Mouse (Mus musculus): ENCODE results near the gene Pla2r1. TPM values are rescaled to one million over a fixed set of nuclear protein-coding genes. Genes with fewer than 3 reads are reported as not detected.

The Pla2r1 gene
- total and polyA plus RNA-seq, 3 experiments: 0.66 TPM; not detected in 2

- no peak for TF ChIP-seq GATA2 (IDR thresholded peaks at IDR 0.05; ENCODE audit: borderline replicate concordance, low read depth, low read length)
- no peak for TF ChIP-seq CTCF (IDR thresholded peaks at IDR 0.05; ENCODE audit: low read depth, low read length)
- TF ChIP-seq TAL1 (conservative IDR thresholded peaks at IDR 0.05; ENCODE audit: low read depth, low read length): no peak
- no peak for TF ChIP-seq GATA1 (IDR thresholded peaks at IDR 0.05; ENCODE audit: borderline replicate concordance, low read length)
- TF ChIP-seq POLR2AphosphoS5 (IDR thresholded peaks at IDR 0.05; ENCODE audit: insufficient replicate concordance, low read depth, low read length): no peak
- Histone ChIP-seq H3K4me1 (ENCODE audit: insufficient read depth, low read depth, low read length) (peaks cover 19% of the 10 kb centered on the region), H3K4me3 (ENCODE audit: low read depth, low read length) (no peak overlapping the region), H3K9me3 (replicated peaks) (no peaks in the 10 kb centered on the region), H3K36me3 (replicated peaks) (no peaks in the 10 kb centered on the region), H3K27me3 (ENCODE audit: insufficient read depth, low read length) (peaks cover 12% of the 10 kb centered on the region)
- DNase-seq (ENCODE audit: low spot score) (no peak), ATAC-seq (ENCODE audit: extremely low read depth, insufficient number of reproducible peaks, low FRiP score, poor library complexity, severe bottlenecking) (no peak)
Observed at GRCm38 (mm10) chr2:60405431-60405830, 147.7 kb downstream of the Pla2r1 start.

- Histone ChIP-seq H3K4me3 (ENCODE audit: low read depth, low read length) (no peak overlapping the region), H3K4me1 (ENCODE audit: insufficient read depth, low read depth, low read length) (peaks cover 19% of the 10 kb centered on the region), H3K27me3 (ENCODE audit: insufficient read depth, low read length) (peaks cover 12% of the 10 kb centered on the region), H3K9me3 (replicated peaks) (no peaks in the 10 kb centered on the region), H3K36me3 (replicated peaks) (no peaks in the 10 kb centered on the region)
- TF ChIP-seq TAL1 (conservative IDR thresholded peaks at IDR 0.05; ENCODE audit: low read depth, low read length) (no peak), POLR2AphosphoS5 (IDR thresholded peaks at IDR 0.05; ENCODE audit: insufficient replicate concordance, low read depth, low read length) (no peak), GATA2 (IDR thresholded peaks at IDR 0.05; ENCODE audit: borderline replicate concordance, low read depth, low read length) (no peak), GATA1 (IDR thresholded peaks at IDR 0.05; ENCODE audit: borderline replicate concordance, low read length) (no peak), CTCF (IDR thresholded peaks at IDR 0.05; ENCODE audit: low read depth, low read length) (no peak)
- ATAC-seq (ENCODE audit: extremely low read depth, insufficient number of reproducible peaks, low FRiP score, poor library complexity, severe bottlenecking) (peak; percentile 88), DNase-seq (ENCODE audit: low spot score) (peak; percentile 16)
Observed at GRCm38 (mm10) chr2:60404763-60405162, 148.3 kb downstream of the Pla2r1 start.

- Histone ChIP-seq H3K9me3 (replicated peaks) (no peaks in the 10 kb centered on the region), H3K27me3 (ENCODE audit: insufficient read depth, low read length) (peaks cover 7% of the 10 kb centered on the region), H3K36me3 (replicated peaks) (no peaks in the 10 kb centered on the region), H3K4me3 (ENCODE audit: low read depth, low read length) (no peak overlapping the region), H3K4me1 (ENCODE audit: insufficient read depth, low read depth, low read length) (peaks cover 19% of the 10 kb centered on the region)
- no peak for ATAC-seq (ENCODE audit: extremely low read depth, insufficient number of reproducible peaks, low FRiP score, poor library complexity, severe bottlenecking)
- TF ChIP-seq GATA2 (IDR thresholded peaks at IDR 0.05; ENCODE audit: borderline replicate concordance, low read depth, low read length): no peak
- TF ChIP-seq GATA1 (IDR thresholded peaks at IDR 0.05; ENCODE audit: borderline replicate concordance, low read length): no peak
- no peak for TF ChIP-seq POLR2AphosphoS5 (IDR thresholded peaks at IDR 0.05; ENCODE audit: insufficient replicate concordance, low read depth, low read length)
- no peak for TF ChIP-seq TAL1 (conservative IDR thresholded peaks at IDR 0.05; ENCODE audit: low read depth, low read length)
- TF ChIP-seq CTCF (IDR thresholded peaks at IDR 0.05; ENCODE audit: low read depth, low read length): no peak
- no peak for DNase-seq (ENCODE audit: low spot score)
Observed at GRCm38 (mm10) chr2:60401694-60402093, 151.4 kb downstream of the Pla2r1 start.

GRCm38 (mm10) chr2:60393786-60394185 lies 159.3 kb downstream of the Pla2r1 start:
- H3K36me3 ChIP-seq (replicated peaks): no peaks in the 10 kb centered on the region
- no peaks in the 10 kb centered on the region for H3K27me3 ChIP-seq (ENCODE audit: insufficient read depth, low read length)
- no peaks in the 10 kb centered on the region for H3K9me3 ChIP-seq (replicated peaks)
- peaks cover 5% of the 10 kb centered on the region; the same call in 1 of the 2 replicates for H3K4me1 ChIP-seq (ENCODE audit: insufficient read depth, low read depth, low read length)
- TF ChIP-seq POLR2AphosphoS5 (IDR thresholded peaks at IDR 0.05; ENCODE audit: insufficient replicate concordance, low read depth, low read length): no peak
- no peak for TF ChIP-seq CTCF (IDR thresholded peaks at IDR 0.05; ENCODE audit: low read depth, low read length)
- no peak for TF ChIP-seq GATA2 (IDR thresholded peaks at IDR 0.05; ENCODE audit: borderline replicate concordance, low read depth, low read length)
- TF ChIP-seq TAL1 (conservative IDR thresholded peaks at IDR 0.05; ENCODE audit: low read depth, low read length): no peak
- no peak for TF ChIP-seq GATA1 (IDR thresholded peaks at IDR 0.05; ENCODE audit: borderline replicate concordance, low read length)
- DNase-seq (ENCODE audit: low spot score) (no peak), ATAC-seq (ENCODE audit: extremely low read depth, insufficient number of reproducible peaks, low FRiP score, poor library complexity, severe bottlenecking) (no peak)
- no peak overlapping the region for H3K4me3 ChIP-seq (ENCODE audit: low read depth, low read length)

GRCm38 (mm10) chr2:60392286-60392685 lies 160.8 kb downstream of the Pla2r1 start:
- Histone ChIP-seq H3K27me3 (ENCODE audit: insufficient read depth, low read length) (no peaks in the 10 kb centered on the region), H3K4me3 (ENCODE audit: low read depth, low read length) (no peak overlapping the region), H3K36me3 (replicated peaks) (no peaks in the 10 kb centered on the region), H3K9me3 (replicated peaks) (no peaks in the 10 kb centered on the region), H3K4me1 (ENCODE audit: insufficient read depth, low read depth, low read length) (peaks cover 5% of the 10 kb centered on the region; the same call in 1 of the 2 replicates)
- no peak for ATAC-seq (ENCODE audit: extremely low read depth, insufficient number of reproducible peaks, low FRiP score, poor library complexity, severe bottlenecking)
- TF ChIP-seq POLR2AphosphoS5 (IDR thresholded peaks at IDR 0.05; ENCODE audit: insufficient replicate concordance, low read depth, low read length): no peak
- no peak for TF ChIP-seq CTCF (IDR thresholded peaks at IDR 0.05; ENCODE audit: low read depth, low read length)
- TF ChIP-seq TAL1 (conservative IDR thresholded peaks at IDR 0.05; ENCODE audit: low read depth, low read length): no peak
- no peak for TF ChIP-seq GATA2 (IDR thresholded peaks at IDR 0.05; ENCODE audit: borderline replicate concordance, low read depth, low read length)
- no peak for TF ChIP-seq GATA1 (IDR thresholded peaks at IDR 0.05; ENCODE audit: borderline replicate concordance, low read length)
- DNase-seq (ENCODE audit: low spot score): no peak

- H3K27me3 ChIP-seq (ENCODE audit: insufficient read depth, low read length): peaks cover 4% of the 10 kb centered on the region; the same call in 1 of the 2 replicates
- H3K36me3 ChIP-seq (replicated peaks): no peaks in the 10 kb centered on the region
- peaks cover 35% of the 10 kb centered on the region for H3K4me1 ChIP-seq (ENCODE audit: insufficient read depth, low read depth, low read length)
- ATAC-seq (ENCODE audit: extremely low read depth, insufficient number of reproducible peaks, low FRiP score, poor library complexity, severe bottlenecking) (no peak), DNase-seq (ENCODE audit: low spot score) (no peak)
- TF ChIP-seq CTCF (IDR thresholded peaks at IDR 0.05; ENCODE audit: low read depth, low read length) (no peak), TAL1 (conservative IDR thresholded peaks at IDR 0.05; ENCODE audit: low read depth, low read length) (no peak), GATA1 (IDR thresholded peaks at IDR 0.05; ENCODE audit: borderline replicate concordance, low read length) (no peak), POLR2AphosphoS5 (IDR thresholded peaks at IDR 0.05; ENCODE audit: insufficient replicate concordance, low read depth, low read length) (no peak), GATA2 (IDR thresholded peaks at IDR 0.05; ENCODE audit: borderline replicate concordance, low read depth, low read length) (no peak)
- no peak overlapping the region for H3K4me3 ChIP-seq (ENCODE audit: low read depth, low read length)
- H3K9me3 ChIP-seq (replicated peaks): no peaks in the 10 kb centered on the region
Observed at GRCm38 (mm10) chr2:60387363-60387762, 165.7 kb downstream of the Pla2r1 start.
